Mouse (Mus musculus) olfactory bulb, adult 2 months (tissue): ENCODE measurements around the gene Sap30l.

Source experiments
- CTCF ChIP-seq: fragments of 200-500 bp; IDR thresholded peaks from 2 replicates; pipeline ENCODE4 v1.5.1; 2012; ENCODE audit warnings: low read depth, mild to moderate bottlenecking, low read length, moderate library complexity; ENCODE audit not compliant: insufficient read depth
- POLR2A ChIP-seq: fragments of 200-500 bp; IDR thresholded peaks from 2 replicates; pipeline ENCODE4 v1.6.1; 2012; ENCODE audit warnings: mild to moderate bottlenecking, low read depth, low read length, moderate library complexity; ENCODE audit not compliant: insufficient read depth

- TF ChIP-seq POLR2A (no peak), CTCF (no peak)
These were observed 32.0 kb downstream of the Sap30l start for GRCm38 (mm10) chr11:57833296-57833977.
